Mouse (Mus musculus) limb, embryonic 14.5 days (tissue): ENCODE measurements around the gene Shroom3. TPM values are rescaled to one million over a fixed set of nuclear protein-coding genes. Genes with fewer than 3 reads are reported as not detected.

Experiments used
- ATAC-seq: fragments of 200-750 bp; cut with Nextera tagmentation; 2 replicates; pipeline ENCODE4 v1.8.0; 2017; ENCODE audit warnings: low read depth, moderate number of reproducible peaks, moderate TSS enrichment; ENCODE audit not compliant: low FRiP score
- DNase-seq: peaks from one replicate; pipeline ENCODE4 v3.0.0-alpha.2; 2015; ENCODE audit warnings: low spot score
- H3K27ac ChIP-seq: fragments of 300-500 bp; sonication (generic); replicated peaks from 2 replicates; pipeline ENCODE4 v1.5.1; 2014; ENCODE audit warnings: low read depth, mild to moderate bottlenecking, low read length, moderate library complexity, mixed read lengths
- H3K27me3 ChIP-seq: fragments of 300-500 bp; sonication (generic); 2 replicates; pipeline ENCODE4 v1.6.1; 2014; ENCODE audit warnings: low read length, mixed read lengths; ENCODE audit not compliant: control insufficient read depth, insufficient read depth
- H3K36me3 ChIP-seq: fragments of 300-500 bp; sonication (generic); 2 replicates; pipeline ENCODE4 v1.6.1; 2014; ENCODE audit warnings: mild to moderate bottlenecking, low read length, moderate library complexity, mixed read lengths; ENCODE audit not compliant: control insufficient read depth, insufficient read depth
- H3K4me1 ChIP-seq: fragments of 300-500 bp; sonication (generic); 2 replicates; pipeline ENCODE4 v1.6.1; 2014; ENCODE audit warnings: antibody characterized with exemption, low read length, mixed read lengths; ENCODE audit not compliant: control insufficient read depth, insufficient read depth
- H3K4me2 ChIP-seq: fragments of 300-500 bp; sonication (generic); replicated peaks from 2 replicates; pipeline ENCODE4 v1.6.1; 2014; ENCODE audit warnings: low read depth, mild to moderate bottlenecking, low read length, moderate library complexity; ENCODE audit not compliant: severe bottlenecking
- H3K4me3 ChIP-seq: fragments of 300-500 bp; sonication (generic); replicated peaks from 2 replicates; pipeline ENCODE4 v1.5.1; 2014; ENCODE audit warnings: low read length
- H3K9ac ChIP-seq: fragments of 300-500 bp; sonication (generic); 2 replicates; pipeline ENCODE4 v1.6.1; 2014; ENCODE audit warnings: mild to moderate bottlenecking, low read depth, low read length, moderate library complexity; ENCODE audit not compliant: severe bottlenecking
- H3K9me3 ChIP-seq: fragments of 300-500 bp; sonication (generic); 2 replicates; pipeline ENCODE4 v1.6.1; 2016; ENCODE audit warnings: low read length; ENCODE audit not compliant: control insufficient read depth
- POLR2A ChIP-seq: fragments of 200-500 bp; IDR thresholded peaks from 2 replicates; pipeline ENCODE4 v1.8.0; 2012; ENCODE audit warnings: inconsistent platforms, mild to moderate bottlenecking, moderate library complexity, borderline replicate concordance; ENCODE audit not compliant: insufficient read depth, insufficient read length; ENCODE audit errors: extremely low read depth
- WGBS: fragments of 180-500 bp; shearing (Covaris S2); extraction: QIAGEN DNeasy Blood & Tissue Kit; methylation state at CpG from one replicate; pipeline ENCODE4 v1.1.7; 2014; 5-methylcytosine and 5-hydroxymethylcytosine counted together
- polyA plus RNA-seq, 2 experiments: library from polyadenylated mRNA; depleted of rRNA in 1 of 2; stranded (reverse) in 1 of 2; unstranded in 1 of 2; fragments of >200 nt; fragmentation: Nextera tagmentation in 1 of 2; extraction: Ambion mirVana in 1 of 2; gene quantifications; 2 replicates each; pipeline versions ENCODE4 v1.2.1 to v1.2.3; 2012 to 2014

The Shroom3 gene
- polyA plus RNA-seq, 2 experiments = 3.5 to 8.1 TPM

- no peaks in the 10 kb centered on the region for H3K9me3 ChIP-seq
- no peak overlapping the region for H3K4me2 ChIP-seq
- H3K27me3 ChIP-seq = no peaks in the 10 kb centered on the region
- H3K27ac ChIP-seq = no peak overlapping the region
- no peak overlapping the region for H3K4me3 ChIP-seq
- WGBS = 70% methylated on average over 4 of the region's 4 CpGs
- 0 out of 2 replicates have a peak, but pooled peaks cover 3% of the 10 kb centered on the region for H3K4me1 ChIP-seq
- no peak for TF ChIP-seq POLR2A
- H3K36me3 ChIP-seq = no peaks in the 10 kb centered on the region
- no peak for ATAC-seq
- no peak overlapping the region for H3K9ac ChIP-seq
- no peak for DNase-seq
These were observed 83.1 kb downstream of the Shroom3 start for GRCm38 (mm10) chr5:92766301-92766700.

- H3K27me3 ChIP-seq = no peaks in the 10 kb centered on the region
- no peaks in the 10 kb centered on the region for H3K36me3 ChIP-seq
- H3K9ac ChIP-seq = no peak overlapping the region
- 0 out of 2 replicates have a peak, but pooled peaks cover 3% of the 10 kb centered on the region for H3K4me1 ChIP-seq
- no peak overlapping the region for H3K4me2 ChIP-seq
- no peak overlapping the region for H3K4me3 ChIP-seq
- no peak overlapping the region for H3K27ac ChIP-seq
- 60% methylated on average over 7 of the region's 7 CpGs for WGBS
- ATAC-seq (no peak), DNase-seq (no peak)
- no peaks in the 10 kb centered on the region for H3K9me3 ChIP-seq
- TF ChIP-seq POLR2A = no peak
These were observed 84.1 kb downstream of the Shroom3 start for GRCm38 (mm10) chr5:92767194-92767777.

- H3K9me3 ChIP-seq = no peaks in the 10 kb centered on the region
- WGBS = 57% methylated on average over 6 of the region's 6 CpGs
- H3K36me3 ChIP-seq = no peaks in the 10 kb centered on the region
- no peaks in the 10 kb centered on the region for H3K4me1 ChIP-seq
- TF ChIP-seq POLR2A = no peak
- H3K4me3 ChIP-seq = no peak overlapping the region
- no peak overlapping the region for H3K9ac ChIP-seq
- no peaks in the 10 kb centered on the region for H3K27me3 ChIP-seq
- no peak overlapping the region for H3K27ac ChIP-seq
- H3K4me2 ChIP-seq = no peak overlapping the region
- ATAC-seq (no peak), DNase-seq (no peak)
These were observed 84.6 kb downstream of the Shroom3 start for GRCm38 (mm10) chr5:92767857-92768291.

- no peaks in the 10 kb centered on the region for H3K36me3 ChIP-seq
These were observed 90.6 kb downstream of the Shroom3 start for GRCm38 (mm10) chr5:92773821-92774220.

GRCm38 (mm10) chr5:92774419-92774818, 91.2 kb downstream of the Shroom3 start:
- H3K27ac ChIP-seq = no peak overlapping the region
- H3K9ac ChIP-seq = no peak overlapping the region
- H3K4me3 ChIP-seq = no peak overlapping the region
- no peaks in the 10 kb centered on the region for H3K9me3 ChIP-seq
- H3K4me2 ChIP-seq = no peak overlapping the region
- no peaks in the 10 kb centered on the region for H3K4me1 ChIP-seq
- no peak for TF ChIP-seq POLR2A
- DNase-seq (no peak), ATAC-seq (no peak)
- no peaks in the 10 kb centered on the region for H3K27me3 ChIP-seq
- 59% methylated on average over 2 of the region's 2 CpGs for WGBS
- no peaks in the 10 kb centered on the region for H3K36me3 ChIP-seq

More at GRCm38 (mm10) chr5:92773821-92774220, 90.6 kb downstream of the Shroom3 start:
- Histone ChIP-seq H3K27ac (no peak overlapping the region), H3K27me3 (no peaks in the 10 kb centered on the region), H3K9ac (no peak overlapping the region), H3K4me2 (no peak overlapping the region), H3K4me1 (no peaks in the 10 kb centered on the region), H3K4me3 (no peak overlapping the region), H3K9me3 (no peaks in the 10 kb centered on the region)
- WGBS = 70% methylated on average over 3 of the region's 3 CpGs
- ATAC-seq = no peak
- TF ChIP-seq POLR2A = no peak
- no peak for DNase-seq
